Mouse (Mus musculus): ENCODE data around the gene Tcea2.

Tcea2 gene

GRCm38 (mm10) chr2:181679951-181680715 lies at the start of gene Tcea2:
Gene Tcea2 (plus strand): TSS chr2:181680310.
- DNase-seq (ENCODE audit: low read depth, low spot score) = peak; percentile 83

GRCm38 (mm10) chr2:181632624-181633023 lies 47.5 kb upstream of the Tcea2 start:
- DNase-seq (ENCODE audit: low read depth, low spot score) = no peak

GRCm38 (mm10) chr2:181635865-181636264 lies 44.2 kb upstream of the Tcea2 start:
- no peak for DNase-seq (ENCODE audit: low read depth, low spot score)

- DNase-seq (ENCODE audit: low read depth, low spot score) = peak; percentile 51
Measured at GRCm38 (mm10) chr2:181644361-181644760, 35.7 kb upstream of the Tcea2 start.

- DNase-seq (ENCODE audit: low read depth, low spot score) = no peak
Measured at GRCm38 (mm10) chr2:181645666-181646065, 34.4 kb upstream of the Tcea2 start.

GRCm38 (mm10) chr2:181646626-181647472 lies 33.3 kb upstream of the Tcea2 start:
- no peak for DNase-seq (ENCODE audit: low read depth, low spot score)

GRCm38 (mm10) chr2:181648926-181649325 lies 31.2 kb upstream of the Tcea2 start:
- no peak for DNase-seq (ENCODE audit: low read depth, low spot score)

- no peak for DNase-seq (ENCODE audit: low read depth, low spot score)
Measured at GRCm38 (mm10) chr2:181653065-181653464, 27.0 kb upstream of the Tcea2 start.

GRCm38 (mm10) chr2:181653523-181653922 lies 26.6 kb upstream of the Tcea2 start:
- DNase-seq (ENCODE audit: low read depth, low spot score) = no peak

GRCm38 (mm10) chr2:181656734-181657133 lies 23.4 kb upstream of the Tcea2 start, which contains the start of gene Gm29797:
Gene Gm29797 (plus strand): TSS chr2:181657034.
- DNase-seq (ENCODE audit: low read depth, low spot score) = no peak

- DNase-seq (ENCODE audit: low read depth, low spot score) = no peak
Measured at GRCm38 (mm10) chr2:181657441-181657840, 22.7 kb upstream of the Tcea2 start.

- no peak for DNase-seq (ENCODE audit: low read depth, low spot score)
Measured at GRCm38 (mm10) chr2:181658528-181658927, 21.6 kb upstream of the Tcea2 start.

- peak; percentile 54 for DNase-seq (ENCODE audit: low read depth, low spot score)
Measured at GRCm38 (mm10) chr2:181658930-181659555, 21.1 kb upstream of the Tcea2 start.

GRCm38 (mm10) chr2:181659609-181660055 lies 20.5 kb upstream of the Tcea2 start:
- DNase-seq (ENCODE audit: low read depth, low spot score) = peak; percentile 82

GRCm38 (mm10) chr2:181662620-181663297 lies 17.4 kb upstream of the Tcea2 start:
- DNase-seq (ENCODE audit: low read depth, low spot score) = no peak

- DNase-seq (ENCODE audit: low read depth, low spot score) = no peak
Measured at GRCm38 (mm10) chr2:181663298-181663630, 16.8 kb upstream of the Tcea2 start.

GRCm38 (mm10) chr2:181670285-181670912 lies 9.7 kb upstream of the Tcea2 start:
- DNase-seq (ENCODE audit: low read depth, low spot score) = no peak

GRCm38 (mm10) chr2:181670913-181671311 lies 9.2 kb upstream of the Tcea2 start:
- no peak for DNase-seq (ENCODE audit: low read depth, low spot score)

GRCm38 (mm10) chr2:181671326-181671725 lies 8.8 kb upstream of the Tcea2 start, which contains the start of gene Sox18:
Gene Sox18 (minus strand): TSS chr2:181671640.
- no peak for DNase-seq (ENCODE audit: low read depth, low spot score)

GRCm38 (mm10) chr2:181671984-181672383 lies 8.1 kb upstream of the Tcea2 start:
- no peak for DNase-seq (ENCODE audit: low read depth, low spot score)

- no peak for DNase-seq (ENCODE audit: low read depth, low spot score)
Measured at GRCm38 (mm10) chr2:181673501-181673900, 6.6 kb upstream of the Tcea2 start.

Data from CD4-positive helper T cell, adult 2 months (primary cell).